Mouse (Mus musculus) spleen, adult 12 weeks (tissue): ENCODE results near the gene Gabrb3.

Experiments used
- DNase-seq: peaks from one replicate; pipeline ENCODE4 v3.0.0; 2022; ENCODE audit warnings: low spot score

Gene Gabrb3

GRCm38 (mm10) chr7:57532676-57533075 is 113.2 kb downstream of the Gabrb3 start:
- DNase-seq, result no peak

GRCm38 (mm10) chr7:57538565-57538964 is 119.1 kb downstream of the Gabrb3 start:
- no peak for DNase-seq

GRCm38 (mm10) chr7:57560732-57561436 is 141.4 kb downstream of the Gabrb3 start:
- DNase-seq, result no peak

- DNase-seq, result no peak
Observed at GRCm38 (mm10) chr7:57564403-57564802, 144.9 kb downstream of the Gabrb3 start.

- DNase-seq, result no peak
Observed at GRCm38 (mm10) chr7:57590451-57591248, 171.2 kb downstream of the Gabrb3 start.

- no peak for DNase-seq
Observed at GRCm38 (mm10) chr7:57591249-57591577, 171.7 kb downstream of the Gabrb3 start.

- DNase-seq, result no peak
Observed at GRCm38 (mm10) chr7:57591578-57592431, 172.3 kb downstream of the Gabrb3 start.

GRCm38 (mm10) chr7:57597341-57597740 is 177.8 kb downstream of the Gabrb3 start:
- DNase-seq, result no peak

- DNase-seq, result no peak
Observed at GRCm38 (mm10) chr7:57618697-57619096, 199.2 kb downstream of the Gabrb3 start.

- no peak for DNase-seq
Observed at GRCm38 (mm10) chr7:57620036-57620435, 200.5 kb downstream of the Gabrb3 start.

- no peak for DNase-seq
Observed at GRCm38 (mm10) chr7:57623718-57624117, 204.2 kb downstream of the Gabrb3 start.

- DNase-seq, result no peak
Observed at GRCm38 (mm10) chr7:57635026-57635425, 215.5 kb downstream of the Gabrb3 start.

- DNase-seq, result no peak
Observed at GRCm38 (mm10) chr7:57635687-57636086, 216.2 kb downstream of the Gabrb3 start.

- DNase-seq, result no peak
Observed at GRCm38 (mm10) chr7:57640796-57641195, 221.3 kb downstream of the Gabrb3 start.

GRCm38 (mm10) chr7:57647345-57647744 is 227.9 kb downstream of the Gabrb3 start:
- no peak for DNase-seq

- no peak for DNase-seq
Observed at GRCm38 (mm10) chr7:57648136-57648755, 228.8 kb downstream of the Gabrb3 start.

GRCm38 (mm10) chr7:57677352-57677751 is 257.9 kb downstream of the Gabrb3 start:
- DNase-seq, result no peak

GRCm38 (mm10) chr7:57689836-57690235 is 270.3 kb downstream of the Gabrb3 start:
- no peak for DNase-seq

- DNase-seq, result no peak
Observed at GRCm38 (mm10) chr7:57700370-57700769, 280.9 kb downstream of the Gabrb3 start.

GRCm38 (mm10) chr7:57701046-57701445 is 281.6 kb downstream of the Gabrb3 start:
- no peak for DNase-seq

- no peak for DNase-seq
Observed at GRCm38 (mm10) chr7:57703580-57703979, 284.1 kb downstream of the Gabrb3 start.

GRCm38 (mm10) chr7:57706092-57706491 is 286.6 kb downstream of the Gabrb3 start:
- DNase-seq, result no peak
